Mouse (Mus musculus) spleen, postnatal 14 days (tissue): ENCODE results near the gene Cep104.

ENCODE experiments used
- DNase-seq, 2 experiments: peaks; one replicate each; pipeline ENCODE4 v3.0.0; 2021 to 2022; ENCODE audit warnings: low spot score in 2 of 2

Gene Cep104

GRCm38 (mm10) chr4:153974431-153975291 is at the start of gene Cep104, which contains the start of gene Dffb:
Cep104 (plus strand) TSS chr4:153975194.
Dffb (minus strand) TSS chr4:153975126.
- peak; percentile 86 to 92 for DNase-seq

DNA sequence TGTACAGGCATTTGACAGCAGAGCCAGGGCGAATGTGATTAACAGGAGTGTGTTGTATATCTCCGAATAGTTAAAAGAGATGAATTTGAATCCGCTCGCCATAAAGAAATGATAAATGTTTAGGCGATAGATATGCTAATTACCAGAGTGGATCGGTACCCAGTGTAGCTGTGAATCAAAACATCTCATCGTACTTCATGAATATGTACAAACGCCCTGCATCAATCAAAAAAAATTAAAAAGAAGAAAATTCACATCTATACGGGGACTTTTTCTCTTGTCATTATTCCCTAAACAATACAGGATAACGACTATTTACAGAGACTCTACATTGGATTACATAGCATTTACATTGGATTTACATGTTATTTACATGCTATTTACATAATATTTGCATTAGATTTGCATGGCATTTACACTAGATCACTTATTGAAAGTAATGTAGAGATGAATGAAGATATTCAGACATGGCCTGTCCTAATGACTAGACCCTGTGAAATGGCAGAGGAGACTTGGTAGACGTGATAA is 46.2 kb upstream of the Cep104 start:
- no peak for DNase-seq

DNA sequence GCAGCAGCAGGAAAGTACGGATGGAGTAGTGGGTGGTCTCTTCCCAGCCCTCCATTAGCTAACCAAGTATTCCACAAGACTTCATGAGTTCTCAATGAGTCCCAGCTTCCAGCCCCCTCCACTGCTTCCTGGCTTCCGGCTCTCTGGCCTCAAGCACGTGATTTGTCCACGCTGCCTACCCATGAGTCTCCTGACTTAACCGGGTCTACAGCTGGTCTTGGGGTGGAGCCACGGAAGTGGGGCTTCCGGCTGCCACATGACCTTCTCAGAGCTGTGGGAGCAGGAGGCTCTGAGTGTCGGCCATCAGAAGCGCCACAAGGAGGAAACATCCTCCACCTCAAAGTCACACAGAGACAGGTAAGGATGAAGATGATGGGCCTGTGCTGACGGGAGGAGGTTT is 45.6 kb upstream of the Cep104 start:
- no peak for DNase-seq

DNA sequence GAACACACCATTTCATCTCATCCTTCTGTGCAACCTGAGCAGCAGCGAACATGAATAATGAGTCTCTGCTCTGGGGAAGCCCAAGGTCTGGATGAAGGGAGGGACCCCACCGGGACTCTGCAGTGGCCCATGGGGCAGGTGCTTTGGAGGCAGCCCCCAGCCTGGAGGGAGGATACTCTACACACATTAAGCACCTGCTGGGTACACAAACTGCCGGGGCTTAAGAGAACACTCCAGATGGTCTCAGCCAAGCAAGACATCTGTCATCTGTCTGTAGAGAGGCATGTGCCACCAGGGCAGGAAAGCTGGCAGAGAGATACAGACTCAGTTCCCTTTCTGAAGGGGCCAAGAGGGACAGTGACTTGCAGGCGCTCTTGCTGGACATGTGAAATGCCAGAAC is 45.1 kb upstream of the Cep104 start:
- no peak for DNase-seq

DNA sequence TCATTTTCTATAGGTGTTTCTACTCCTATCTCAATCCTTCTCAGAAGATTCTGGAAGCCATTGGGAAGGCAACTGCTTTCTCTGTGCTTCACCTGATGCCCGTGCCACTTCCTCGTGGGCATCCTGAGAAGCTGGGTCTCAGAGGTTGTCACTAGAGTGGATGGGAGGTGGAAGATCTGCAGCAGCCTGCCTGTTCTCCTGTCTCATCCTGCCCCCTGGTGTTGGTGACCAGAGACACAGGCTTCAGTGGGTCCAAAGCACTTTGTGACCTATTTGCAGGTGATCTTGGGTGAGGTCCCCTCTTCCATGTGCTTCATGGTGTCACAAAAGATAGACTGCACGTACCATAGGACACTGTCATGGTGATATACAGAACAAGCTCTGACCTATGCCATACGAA is 31.8 kb upstream of the Cep104 start:
- DNase-seq, result no peak

- no peak for DNase-seq
Measured at GRCm38 (mm10) chr4:153944261-153944660, 30.7 kb upstream of the Cep104 start.

- DNase-seq, result no peak
Measured at GRCm38 (mm10) chr4:153945741-153946140, 29.3 kb upstream of the Cep104 start.

GRCm38 (mm10) chr4:153950372-153950771 is 24.6 kb upstream of the Cep104 start:
- DNase-seq, result no peak

- no peak for DNase-seq
Measured at GRCm38 (mm10) chr4:153951150-153951549, 23.8 kb upstream of the Cep104 start.

GRCm38 (mm10) chr4:153951692-153952091 is 23.3 kb upstream of the Cep104 start:
- no peak for DNase-seq

- no peak for DNase-seq
Measured at GRCm38 (mm10) chr4:153955651-153956050, 19.3 kb upstream of the Cep104 start.

- DNase-seq, result peak; percentile 88 to 92
Measured at GRCm38 (mm10) chr4:153956569-153957405, 18.2 kb upstream of the Cep104 start, which contains the start of gene A430005L14Rik. A430005L14Rik (plus strand) TSS chr4:153957237.

DNA sequence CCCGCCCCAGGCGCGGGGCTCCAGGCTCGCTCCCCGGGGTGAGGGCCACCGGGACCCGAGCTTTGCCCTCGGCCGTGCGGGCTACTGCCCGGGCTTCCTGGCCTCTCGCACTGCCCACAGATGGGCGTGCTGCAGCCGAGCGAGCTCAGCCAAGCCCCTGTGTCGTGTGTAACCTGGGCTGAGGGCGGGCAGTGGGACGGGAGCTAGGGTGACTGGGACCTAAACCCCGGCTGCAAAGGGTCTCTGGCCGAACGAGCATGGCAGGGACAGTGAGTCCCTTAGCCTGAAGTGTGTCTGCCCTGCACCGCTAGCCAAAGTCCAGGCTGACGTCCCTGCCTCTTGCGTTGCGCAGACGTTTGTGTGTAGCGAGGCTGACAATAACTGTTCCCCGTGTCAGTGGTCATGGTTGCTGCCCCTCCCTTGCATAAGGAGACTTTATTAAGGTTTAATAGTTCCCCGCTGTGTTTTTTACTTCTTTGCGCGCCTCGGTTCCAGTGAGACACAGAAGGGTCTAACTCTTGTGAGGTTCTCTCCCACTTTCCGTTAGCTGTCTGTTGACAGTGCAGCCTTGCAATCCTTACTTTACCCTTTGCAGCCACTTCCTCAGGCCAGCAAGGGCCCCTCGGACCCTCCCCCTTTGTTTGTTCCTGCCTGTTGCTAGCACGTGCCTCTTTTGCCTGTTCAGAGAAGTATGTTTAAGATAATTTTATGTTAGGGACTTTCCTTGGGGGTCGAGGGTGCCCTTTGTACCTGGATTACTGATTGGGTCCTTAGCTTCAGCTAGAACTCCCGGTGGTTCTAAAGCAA is 17.3 kb upstream of the Cep104 start:
- no peak for DNase-seq

DNA sequence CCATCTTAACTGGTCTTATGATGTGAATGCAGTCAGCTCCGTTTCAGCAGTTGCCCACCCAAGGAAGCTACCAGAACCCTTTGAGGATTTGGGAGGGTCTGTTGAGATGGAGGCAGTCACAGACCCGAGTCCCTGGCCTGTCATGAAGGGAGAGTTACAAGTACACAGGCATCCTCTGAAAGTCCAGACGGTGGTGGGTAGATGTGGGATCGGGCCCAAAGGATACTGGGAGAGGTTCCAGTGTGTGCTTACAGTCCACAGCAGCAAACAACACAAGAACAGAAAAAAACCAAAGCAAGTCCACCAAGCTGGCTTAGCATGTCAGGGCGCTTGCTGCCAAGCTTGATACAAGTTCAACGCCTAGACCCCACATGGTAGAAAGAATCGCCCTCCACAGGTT is 12.4 kb upstream of the Cep104 start:
- DNase-seq, result no peak

GRCm38 (mm10) chr4:153966651-153967050 is 8.3 kb upstream of the Cep104 start:
- DNase-seq, result no peak

- DNase-seq, result no peak
Measured at GRCm38 (mm10) chr4:153967556-153967955, 7.4 kb upstream of the Cep104 start.

DNA sequence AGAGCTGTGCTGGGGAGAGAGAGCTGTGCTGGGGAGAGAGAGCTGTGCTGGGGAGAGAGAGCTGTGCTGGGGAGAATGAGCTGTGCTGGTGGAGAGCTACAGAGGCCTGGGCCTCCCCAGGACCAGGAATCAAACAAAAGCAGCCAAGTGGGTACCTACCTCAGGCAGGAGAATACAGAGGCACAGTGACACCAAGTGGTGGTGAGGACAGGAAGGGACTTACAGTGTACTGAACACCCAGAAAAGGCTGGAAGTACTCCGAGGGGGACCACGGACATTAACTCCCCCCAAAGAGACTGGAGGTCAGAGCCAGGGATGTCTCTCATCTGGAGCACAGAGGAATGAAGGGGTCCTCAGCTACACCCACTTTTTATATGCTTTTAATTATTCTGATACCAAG is 6.9 kb upstream of the Cep104 start:
- no peak for DNase-seq

GRCm38 (mm10) chr4:153975292-153975662 is 283 bp downstream of the Cep104 start:
- DNase-seq, result no peak

DNA sequence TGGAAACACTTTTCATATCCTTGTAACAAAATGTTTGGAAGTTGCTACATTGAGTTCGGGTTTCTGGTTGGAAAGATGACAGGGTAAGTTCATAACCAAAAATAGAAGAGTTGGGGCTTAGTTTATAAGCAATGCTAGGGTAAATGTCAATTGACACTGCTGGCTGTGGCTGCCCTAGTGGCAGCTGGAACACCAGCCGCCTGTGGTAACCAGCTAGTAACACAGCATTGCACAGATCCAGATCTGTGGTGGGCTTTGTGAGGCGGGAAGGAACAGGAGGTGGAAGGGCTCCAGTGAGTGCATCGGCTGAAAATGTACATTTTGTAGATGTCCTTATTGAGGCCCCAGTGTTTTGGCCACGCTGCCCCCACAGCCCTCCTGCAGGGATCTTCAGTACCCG is 774 bp downstream of the Cep104 start:
- DNase-seq, result no peak

DNA sequence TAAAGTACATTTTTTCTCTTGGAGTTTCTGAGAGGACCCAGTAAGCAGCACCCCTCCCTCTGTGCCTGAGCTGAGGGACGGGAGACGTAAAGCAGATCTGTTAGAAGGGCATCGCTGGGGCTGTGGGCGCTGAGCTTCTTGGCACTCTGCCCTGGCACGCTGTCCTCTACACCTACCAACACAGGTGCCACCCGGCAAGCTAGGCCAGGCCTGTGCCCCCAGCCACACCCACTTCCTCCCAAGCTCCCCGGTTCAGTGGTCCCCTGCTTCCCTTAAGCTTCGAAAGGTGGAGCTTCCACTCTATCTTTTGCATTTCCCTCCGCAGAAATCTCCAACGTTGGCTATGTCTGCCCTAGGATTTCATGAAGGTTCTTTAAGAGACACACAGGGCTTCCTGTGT is 4.2 kb downstream of the Cep104 start:
- peak in 1 of 2 experiments; percentile 11 for DNase-seq

DNA sequence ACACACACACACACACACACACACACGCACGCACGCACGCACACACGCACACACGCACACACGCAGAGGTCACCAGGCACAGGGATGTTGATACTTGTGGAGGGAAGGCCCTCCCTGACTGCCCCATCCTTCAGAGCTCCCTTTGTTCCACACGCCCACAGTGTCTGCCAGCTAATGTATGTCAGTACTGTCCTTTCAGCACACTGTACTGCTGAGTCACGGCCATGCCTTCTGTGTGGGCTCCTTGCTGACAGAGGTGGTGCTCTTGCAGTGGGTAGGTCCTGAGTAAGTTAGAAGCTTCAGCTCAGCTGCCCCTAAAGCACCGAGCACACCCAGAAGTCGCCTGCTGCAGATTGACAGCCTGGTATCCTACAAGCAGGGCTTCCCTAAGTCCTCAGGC is 5.5 kb downstream of the Cep104 start:
- DNase-seq, result no peak

GRCm38 (mm10) chr4:153992715-153993114 is 17.7 kb downstream of the Cep104 start:
- no peak for DNase-seq
